24 mouse cellular contexts compared by ENCODE assay signal in the genomic region with DNA sequence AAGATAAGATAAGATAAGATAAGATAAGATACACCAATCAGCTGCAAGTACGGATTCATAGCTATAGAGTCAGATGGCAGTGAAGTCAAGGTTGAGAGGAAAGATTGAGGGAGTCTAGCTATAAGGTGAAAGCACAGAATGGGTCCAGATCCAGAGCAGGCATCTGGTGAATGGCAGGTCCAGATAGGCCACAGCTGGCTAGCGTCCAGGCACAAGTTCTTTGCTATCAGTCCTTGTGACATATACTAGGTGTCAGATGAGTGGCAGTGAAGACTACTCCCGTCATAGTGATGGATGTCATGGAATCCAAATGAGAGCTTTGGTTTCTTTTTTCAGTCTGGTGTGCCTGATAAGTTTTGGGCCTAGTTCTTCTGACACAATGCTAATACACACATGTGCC.
DNase-seq lines count a peak whose midpoint lies in the region; ATAC-seq and TF ChIP-seq lines count a peak whose summit lies in the region.
"Had no signal": no experiment of that assay in that cellular context is flagged by ENCODE, and none has a peak within 500 bp of the region (broad histone marks: within the 10 kb centered on the region; RNA-seq: fewer than 3 reads in every experiment).

No protein-coding gene starts in this region.

- H3K36me3 ChIP-seq in MEL (ENCODE audit: control insufficient read depth in 1 of 2, insufficient read depth in 2 of 2, low read length in 2 of 2) = no peaks in the 10 kb centered on the region
- no peaks in the 10 kb centered on the region for H3K36me3 ChIP-seq in heart, embryonic 14.5 days (ENCODE audit: control insufficient read depth, insufficient read depth, low read length)
- H3K36me3 ChIP-seq: hindbrain, embryonic 13.5 days; limb, embryonic 10.5 days; limb, embryonic 15.5 days; lung, embryonic 15.5 days had no signal

- 21% methylated on average over 3 of the region's 3 CpGs for WGBS in heart, embryonic 14.5 days

- ATAC-seq in common myeloid progenitor, adult 5-6 weeks (replicated peaks; ENCODE audit: low read depth, poor library complexity, severe bottlenecking) = peak; percentile 47; the same call in 1 of the 2 replicates
- ATAC-seq in heart, embryonic 14.5 days (ENCODE audit: insufficient number of reproducible peaks, insufficient read depth, low FRiP score, low read depth) = peak; percentile 71
- ATAC-seq: forebrain, embryonic 16.5 days; intestine, embryonic 16.5 days had no signal

- H3K27ac ChIP-seq in MEL (ENCODE audit: control insufficient read depth, low read depth, low read length) = no peak overlapping the region
- peak overlapping the region in 1 of 2 experiments; percentile 65; a peak in 2 of 4 replicates for H3K27ac ChIP-seq in heart, embryonic 14.5 days (replicated peaks in 1 of 2; ENCODE audit: control insufficient read depth in 1 of 2, insufficient read depth in 1 of 2, low read depth in 2 of 2, low read length in 2 of 2)
- H3K27ac ChIP-seq: hindbrain, embryonic 13.5 days; limb, embryonic 10.5 days; limb, embryonic 15.5 days; liver, embryonic 14.5 days; lung, embryonic 15.5 days had no signal

- TF ChIP-seq RAD21 in MEL (IDR thresholded peaks at IDR 0.05; ENCODE audit: low read depth, low read length) = no peak

- DNase-seq in MEL (ENCODE audit: low read depth, low spot score) = peak; percentile 3
- peak; percentile 4 to 19 for DNase-seq in heart, postnatal 14 days
- no peak for DNase-seq in cerebellum, adult 11 months
- DNase-seq in cerebellum, postnatal 14 days = no peak
- no peak for DNase-seq in spleen, postnatal 4 days (ENCODE audit: low spot score in 2 of 2)
- DNase-seq: adrenal gland, postnatal 10 days; cerebellum, adult 11-12 months; kidney, adult 8-10 months; kidney, postnatal 10 days; layer of hippocampus, adult 9-11 months; midbrain, embryonic 14.5 days; thymus, postnatal 4 days had no signal

- no peak for TF ChIP-seq EP300 in MEL (IDR thresholded peaks at IDR 0.05; ENCODE audit: low read depth in 1 of 2, low read length in 2 of 2)

- no peak overlapping the region for H3K4me3 ChIP-seq in MEL (ENCODE audit: control insufficient read depth in 1 of 2, insufficient read depth in 1 of 2, low read depth in 2 of 2, low read length in 2 of 2)
- no peak overlapping the region for H3K4me3 ChIP-seq in heart, embryonic 14.5 days (ENCODE audit: control insufficient read depth in 1 of 2, insufficient read depth in 1 of 2, low read depth in 1 of 2, low read length in 2 of 2)
- H3K4me3 ChIP-seq: erythroblast, embryonic 14.5 days; hindbrain, embryonic 13.5 days; limb, embryonic 10.5 days; limb, embryonic 15.5 days; lung, embryonic 15.5 days; megakaryocyte, embryonic 14.5 days had no signal

- H3K4me1 ChIP-seq in MEL (ENCODE audit: control insufficient read depth in 1 of 2, insufficient read depth in 2 of 2, low read length in 2 of 2) = no peaks in the 10 kb centered on the region
- no peaks in the 10 kb centered on the region for H3K4me1 ChIP-seq in heart, embryonic 14.5 days (ENCODE audit: control insufficient read depth in 2 of 2, insufficient read depth in 2 of 2, low read length in 2 of 2)
- H3K4me1 ChIP-seq: hindbrain, embryonic 13.5 days; limb, embryonic 15.5 days; megakaryocyte, embryonic 14.5 days had no signal

- no peak overlapping the region for H3K4me2 ChIP-seq in heart, embryonic 14.5 days (ENCODE audit: low read length)
- H3K4me2 ChIP-seq: hindbrain, embryonic 13.5 days; limb, embryonic 15.5 days; lung, embryonic 15.5 days had no signal

- no peak for TF ChIP-seq CTCF in MEL (IDR thresholded peaks at IDR 0.05 in 2 of 3, conservative IDR thresholded peaks at IDR 0.05 in 1 of 3; ENCODE audit: control insufficient read depth in 1 of 3, insufficient read depth in 1 of 3, low read depth in 2 of 3, low read length in 3 of 3, poor library complexity in 1 of 3, severe bottlenecking in 1 of 3)

- no peaks in the 10 kb centered on the region for H3K79me2 ChIP-seq in MEL (ENCODE audit: control insufficient read depth, insufficient read depth, low read length, poor library complexity)

- intact Hi-C loops in heart, postnatal 14 days (cut with DNase I) = no loop called here

- TF ChIP-seq POLR2A in MEL (IDR thresholded peaks at IDR 0.05; ENCODE audit: control insufficient read depth in 1 of 2, insufficient read depth in 1 of 2, low read depth in 1 of 2, low read length in 2 of 2, poor library complexity in 1 of 2) = no peak

- H3K9ac ChIP-seq in MEL (ENCODE audit: control insufficient read depth, low read depth, low read length, poor library complexity, severe bottlenecking) = no peak overlapping the region
- H3K9ac ChIP-seq in heart, embryonic 14.5 days (ENCODE audit: low read length) = no peak overlapping the region
- H3K9ac ChIP-seq: hindbrain, embryonic 13.5 days; limb, embryonic 15.5 days; liver, embryonic 14.5 days; lung, embryonic 15.5 days had no signal

- no peaks in the 10 kb centered on the region for H3K9me3 ChIP-seq in MEL (replicated peaks; ENCODE audit: insufficient read depth, low read length)
- no peaks in the 10 kb centered on the region for H3K9me3 ChIP-seq in heart, embryonic 14.5 days (ENCODE audit: control insufficient read depth, low read length)
- H3K9me3 ChIP-seq: hindbrain, embryonic 13.5 days; limb, embryonic 10.5 days; limb, embryonic 15.5 days; lung, embryonic 15.5 days; megakaryocyte, embryonic 14.5 days had no signal

- no peaks in the 10 kb centered on the region for H3K27me3 ChIP-seq in MEL (ENCODE audit: control insufficient read depth in 1 of 2, insufficient read depth in 2 of 2, low read length in 2 of 2)
- H3K27me3 ChIP-seq in heart, embryonic 14.5 days (ENCODE audit: control insufficient read depth, insufficient read depth, low read length) = no peaks in the 10 kb centered on the region
- H3K27me3 ChIP-seq: CH12.LX; hindbrain, embryonic 13.5 days; limb, embryonic 15.5 days; lung, embryonic 15.5 days; megakaryocyte, embryonic 14.5 days had no signal

TF ChIP-seq in MEL, 35 proteins besides CTCF, POLR2A, EP300 and RAD21:
- TF ChIP-seq MAFK (IDR thresholded peaks at IDR 0.05; ENCODE audit: borderline replicate concordance, low read depth, low read length) (no peak), GATA1 (IDR thresholded peaks at IDR 0.05; ENCODE audit: low read depth, low read length) (0 out of 2 replicates have a peak, but pooled peaks have one; percentile 14)

Comparison
In these comparisons a context has a peak if more than half of its experiments do, and no peak if none do; other contexts are left out.
1. DNase-seq: peak in MEL (single experiment) and heart, postnatal 14 days (2 of 2); none in cerebellum, adult 11 months (single experiment), cerebellum, postnatal 14 days (0 of 2) and spleen, postnatal 4 days (0 of 2).